ENCODE assay signal across 22 mouse cellular contexts in genomic region chr8:34601426-34601953, GRCm38 (mm10).
DNase-seq lines count a peak whose midpoint lies in the region; ATAC-seq and TF ChIP-seq lines count a peak whose summit lies in the region.
"Had no signal": no experiment of that assay in that cellular context is flagged by ENCODE, and none has a peak within 500 bp of the region (broad histone marks: within the 10 kb centered on the region; RNA-seq: fewer than 3 reads in every experiment).

No protein-coding gene starts in this region.

- H3K9me3 ChIP-seq in lung, embryonic 15.5 days: no peaks in the 10 kb centered on the region
- no peaks in the 10 kb centered on the region for H3K9me3 ChIP-seq in lung, postnatal 0 days (ENCODE audit: low read length)
- H3K9me3 ChIP-seq: embryonic facial prominence, embryonic 13.5 days; embryonic facial prominence, embryonic 15.5 days; forebrain, embryonic 10.5 days; forebrain, embryonic 12.5 days had no signal

- H3K36me3 ChIP-seq in lung, embryonic 15.5 days: no peaks in the 10 kb centered on the region
- no peaks in the 10 kb centered on the region for H3K36me3 ChIP-seq in lung, postnatal 0 days (ENCODE audit: insufficient read depth, low read length)
- H3K36me3 ChIP-seq: embryonic facial prominence, embryonic 13.5 days; embryonic facial prominence, embryonic 15.5 days; forebrain, embryonic 10.5 days; forebrain, embryonic 12.5 days had no signal

- H3K27ac ChIP-seq in lung, embryonic 15.5 days: peak overlapping the region; percentile 55; the same call in 1 of the 2 replicates
- H3K27ac ChIP-seq in lung, postnatal 0 days (ENCODE audit: low read length): no peak overlapping the region
- peak overlapping the region; percentile 95 for H3K27ac ChIP-seq in brown adipose tissue, adult 24 weeks (replicated peaks; ENCODE audit: low read depth, low read length)
- H3K27ac ChIP-seq: forebrain, embryonic 12.5 days had no signal

- peaks cover 4% of the 10 kb centered on the region for H3K4me1 ChIP-seq in lung, embryonic 15.5 days
- H3K4me1 ChIP-seq in lung, postnatal 0 days (ENCODE audit: insufficient read depth, low read depth, low read length): peaks cover 4% of the 10 kb centered on the region; the same call in 1 of the 2 replicates
- H3K4me1 ChIP-seq in lung, adult 2 months (ENCODE audit: control insufficient read depth, insufficient read depth, low read length): no peaks in the 10 kb centered on the region
- H3K4me1 ChIP-seq in brown adipose tissue, adult 24 weeks (ENCODE audit: control insufficient read depth, insufficient read depth, insufficient read length, low read length): peaks cover 8% of the 10 kb centered on the region
- H3K4me1 ChIP-seq: embryonic facial prominence, embryonic 13.5 days; embryonic facial prominence, embryonic 15.5 days had no signal

- no peak for TF ChIP-seq CTCF in lung, postnatal 0 days (IDR thresholded peaks at IDR 0.05)
- TF ChIP-seq CTCF in lung, adult 2 months (IDR thresholded peaks at IDR 0.05; ENCODE audit: insufficient read depth, low read length): no peak

- WGBS in lung, embryonic 15.5 days: 55% methylated on average over 3 of the region's 3 CpGs
- 49% methylated on average over 3 of the region's 3 CpGs for WGBS in lung, postnatal 0 days
- WGBS in lung, adult 2 months: 69% methylated on average over 3 of the region's 3 CpGs

- H3K9ac ChIP-seq in lung, embryonic 15.5 days: no peak overlapping the region
- H3K9ac ChIP-seq in lung, postnatal 0 days (replicated peaks; ENCODE audit: low read depth): no peak overlapping the region
- H3K9ac ChIP-seq: embryonic facial prominence, embryonic 13.5 days; embryonic facial prominence, embryonic 15.5 days; forebrain, embryonic 12.5 days had no signal

- H3K4me3 ChIP-seq in lung, embryonic 15.5 days: no peak overlapping the region
- no peak overlapping the region for H3K4me3 ChIP-seq in lung, postnatal 0 days (ENCODE audit: low read depth, low read length)
- no peak overlapping the region for H3K4me3 ChIP-seq in lung, adult 2 months (replicated peaks; ENCODE audit: extremely low read depth, low read depth, low read length)
- H3K4me3 ChIP-seq in brown adipose tissue, adult 24 weeks (ENCODE audit: insufficient read depth, low read depth, low read length): no peak overlapping the region
- H3K4me3 ChIP-seq: embryonic facial prominence, embryonic 13.5 days; embryonic facial prominence, embryonic 15.5 days; erythroblast, embryonic 14.5 days; forebrain, embryonic 10.5 days; forebrain, embryonic 12.5 days had no signal

- ATAC-seq in lung, embryonic 15.5 days (ENCODE audit: borderline replicate concordance, extremely low read depth, low FRiP score, low TSS enrichment): peak; percentile 70; the same call in 1 of the 2 replicates
- peak; percentile 92 for ATAC-seq in lung, postnatal 0 days
- ATAC-seq: forebrain, embryonic 14.5 days; forebrain, embryonic 16.5 days had no signal

- no peak overlapping the region for H3K4me2 ChIP-seq in lung, embryonic 15.5 days
- H3K4me2 ChIP-seq in lung, postnatal 0 days (replicated peaks; ENCODE audit: low read depth, low read length): no peak overlapping the region
- H3K4me2 ChIP-seq: embryonic facial prominence, embryonic 13.5 days; embryonic facial prominence, embryonic 15.5 days; forebrain, embryonic 12.5 days had no signal

- no peak for TF ChIP-seq POLR2A in lung, adult 2 months (IDR thresholded peaks at IDR 0.05; ENCODE audit: borderline replicate concordance, extremely low read depth, low read depth, low read length)

- TF ChIP-seq EP300 in lung, postnatal 0 days (IDR thresholded peaks at IDR 0.05): peak; percentile 82

- no peaks in the 10 kb centered on the region for H3K27me3 ChIP-seq in lung, embryonic 15.5 days
- H3K27me3 ChIP-seq in lung, postnatal 0 days (replicated peaks; ENCODE audit: insufficient read depth, low read length): no peaks in the 10 kb centered on the region
- H3K27me3 ChIP-seq: embryonic facial prominence, embryonic 13.5 days; embryonic facial prominence, embryonic 15.5 days; Patski had no signal

- no peak for DNase-seq in lung, postnatal 4 days
- peak; percentile 86 for DNase-seq in lung, postnatal 0 days (ENCODE audit: low spot score)
- DNase-seq in lung, adult 2 months: no peak
- peak; percentile 29 for DNase-seq in lung, postnatal 36 days
- DNase-seq in right cerebral cortex, postnatal 14 days: no peak
- DNase-seq in liver: no peak
- DNase-seq: cerebellum, adult 11 months; cerebellum, adult 18-20 months; cerebellum, adult 8-10 months; cerebellum, adult 9-11 months; cerebellum, postnatal 36 days; embryo, embryonic 11 days had no signal

Comparison
In these comparisons a context has a peak if more than half of its experiments do, and no peak if none do; other contexts are left out.
1. DNase-seq: peak in lung, postnatal 0 days (single experiment) and lung, postnatal 36 days (single experiment); none in lung, postnatal 4 days (0 of 2), lung, adult 2 months (single experiment), right cerebral cortex, postnatal 14 days (single experiment) and liver (single experiment).